ENCODE assay signal across 16 mouse cellular contexts in genomic region chr6:120901776-120902645, GRCm38 (mm10). TPM values are rescaled to one million over a fixed set of nuclear protein-coding genes. Genes with fewer than 3 reads are reported as not detected.
DNase-seq lines count a peak whose midpoint lies in the region; ATAC-seq lines count a peak whose summit lies in the region.
"Had no signal": no experiment of that assay in that cellular context is flagged by ENCODE, and none has a peak within 500 bp of the region (broad histone marks: within the 10 kb centered on the region; RNA-seq: fewer than 3 reads in every experiment).

No protein-coding gene starts in this region.

- H3K36me3 ChIP-seq in splenic B cell, adult 2 months (ENCODE audit: control insufficient read depth, insufficient read depth, low read length, poor library complexity, severe bottlenecking): peaks cover 1% of the 10 kb centered on the region; the same call in 1 of the 2 replicates
- H3K36me3 ChIP-seq: neural tube, embryonic 13.5 days had no signal

- intact Hi-C loops in left cerebral cortex, postnatal 14 days (cut with DNase I): no loop called here

- H3K27me3 ChIP-seq in splenic B cell, adult 2 months (ENCODE audit: control insufficient read depth, insufficient read depth, low read length, poor library complexity, severe bottlenecking): no peaks in the 10 kb centered on the region
- H3K27me3 ChIP-seq: neural tube, embryonic 13.5 days; Patski had no signal

- DNase-seq in spleen, postnatal 36 days (ENCODE audit: low spot score in 2 of 2): peak; percentile 63 to 64
- no peak for DNase-seq in spleen, adult 12 weeks (ENCODE audit: low spot score)
- peak; percentile 43 for DNase-seq in splenic B cell, adult 2 months (ENCODE audit: low read depth, low spot score)
- DNase-seq in thymus, postnatal 4 days: peak; percentile 64
- no peak for DNase-seq in right cerebral cortex, postnatal 4 days
- DNase-seq in embryo, embryonic 10.5 days (ENCODE audit: low spot score): no peak
- no peak for DNase-seq in left cerebral cortex, postnatal 14 days (ENCODE audit: low spot score in 2 of 2)
- DNase-seq: cerebellum, adult 8-10 months; gastrocnemius, adult 2 months; kidney, postnatal 36 days had no signal

- peak; percentile 94 for ATAC-seq in common myeloid progenitor, adult 5-6 weeks (replicated peaks; ENCODE audit: low read depth, poor library complexity, severe bottlenecking)
- ATAC-seq: CD4-positive, CD25-positive, alpha-beta regulatory T cell, adult 4 months; forebrain, embryonic 16.5 days; intestine, postnatal 0 days; Patski had no signal

RNA-seq across cellular contexts. Expression of gene Bid, which starts 14.6 kb away (rescaled TPM):
- total RNA-seq in common myeloid progenitor, adult 5-6 weeks (2017): 28.1 and 29.7 TPM in 2 replicates
- total RNA-seq in left cerebral cortex, postnatal 14 days (2021): 10 to 100 TPM; 10.7 to 12.7 TPM

Comparison
In these comparisons a context has a peak if more than half of its experiments do, and no peak if none do; other contexts are left out.
1. DNase-seq: peak in spleen, postnatal 36 days (2 of 2), splenic B cell, adult 2 months (single experiment) and thymus, postnatal 4 days (single experiment); none in spleen, adult 12 weeks (single experiment), right cerebral cortex, postnatal 4 days (single experiment), embryo, embryonic 10.5 days (single experiment) and left cerebral cortex, postnatal 14 days (0 of 2).